Mouse (Mus musculus) spleen, adult 2 months (tissue): Measurements from ENCODE around the gene Rragd. TPM values are rescaled to one million over a fixed set of nuclear protein-coding genes. Genes with fewer than 3 reads are reported as not detected.
A peak's percentile ranks its signal among the peaks of the same experiment; 100 is the strongest.

Experiments used
- DNase-seq, 2 experiments: peaks; one replicate each; pipeline versions ENCODE4 v3.0.0 to v3.0.0-alpha.2; 2012 to 2021; ENCODE audit warnings: low spot score in 2 of 2, low read depth in 1 of 2
- H3K27ac ChIP-seq: fragments of 200-500 bp; 2 replicates; pipeline ENCODE4 v1.5.1; 2012; ENCODE audit warnings: low read length, inconsistent platforms; ENCODE audit not compliant: insufficient read depth
- H3K27me3 ChIP-seq: fragments of 200-500 bp; 2 replicates; pipeline ENCODE4 v1.6.1; 2012; ENCODE audit warnings: mild to moderate bottlenecking, moderate library complexity, low read length, inconsistent platforms; ENCODE audit not compliant: control insufficient read depth, insufficient read depth
- H3K36me3 ChIP-seq: fragments of 200-500 bp; 2 replicates; pipeline ENCODE4 v1.6.1; 2012; ENCODE audit warnings: mild to moderate bottlenecking, low read length, inconsistent platforms; ENCODE audit not compliant: control insufficient read depth, insufficient read depth
- H3K4me1 ChIP-seq: fragments of 200-500 bp; 2 replicates; pipeline ENCODE4 v1.6.1; 2011; ENCODE audit warnings: inconsistent platforms; ENCODE audit not compliant: control insufficient read depth, insufficient read depth, insufficient read length
- H3K4me3 ChIP-seq: fragments of 200-500 bp; 2 replicates; pipeline ENCODE4 v1.5.1; 2011; ENCODE audit warnings: mild to moderate bottlenecking, inconsistent platforms; ENCODE audit not compliant: insufficient read depth, insufficient read length; ENCODE audit errors: extremely low read depth
- CTCF ChIP-seq: fragments of 200-500 bp; IDR thresholded peaks from 2 replicates; pipeline ENCODE4 v1.5.1; 2011; ENCODE audit warnings: mild to moderate bottlenecking, inconsistent platforms; ENCODE audit not compliant: insufficient read depth, insufficient read length, insufficient replicate concordance; ENCODE audit errors: extremely low read depth
- POLR2A ChIP-seq: fragments of 200-500 bp; IDR thresholded peaks from 2 replicates; pipeline ENCODE4 v1.6.1; 2011; ENCODE audit warnings: low read depth, low read length, inconsistent platforms
- WGBS: fragments of 180-500 bp; shearing (Covaris S2); methylation state at CpG from one replicate; pipeline ENCODE4 v1.1.7; 2018; 5-methylcytosine and 5-hydroxymethylcytosine counted together
- polyA plus RNA-seq: library from polyadenylated mRNA; depleted of rRNA; stranded (reverse); fragments of >200 nt; gene quantifications from 2 replicates; pipeline ENCODE4 v1.2.3, GENCODE M21; 2012; rRNA removed

The Rragd gene
- 1.0 and 1.3 TPM in 2 replicates for polyA plus RNA-seq

GRCm38 (mm10) chr4:32982716-32983175 lies at the start of gene Rragd:
Gene Rragd, plus strand, starts transcription at chr4:32983037.
- Histone ChIP-seq H3K27me3 (peaks cover 7% of the 10 kb centered on the region; the same call in 1 of the 2 replicates), H3K4me3 (peak within 1 kb of the TSS; percentile 81), H3K4me1 (peaks cover 11% of the 10 kb centered on the region), H3K27ac (no peak within 1 kb of the TSS; the same call in 1 of the 2 replicates), H3K36me3 (no peaks in the 10 kb centered on the region)
- TF ChIP-seq POLR2A = no peak
- no peak for TF ChIP-seq CTCF
- under 1% methylated on average over 18 of the region's 18 CpGs for WGBS
- no peak for DNase-seq

DNA sequence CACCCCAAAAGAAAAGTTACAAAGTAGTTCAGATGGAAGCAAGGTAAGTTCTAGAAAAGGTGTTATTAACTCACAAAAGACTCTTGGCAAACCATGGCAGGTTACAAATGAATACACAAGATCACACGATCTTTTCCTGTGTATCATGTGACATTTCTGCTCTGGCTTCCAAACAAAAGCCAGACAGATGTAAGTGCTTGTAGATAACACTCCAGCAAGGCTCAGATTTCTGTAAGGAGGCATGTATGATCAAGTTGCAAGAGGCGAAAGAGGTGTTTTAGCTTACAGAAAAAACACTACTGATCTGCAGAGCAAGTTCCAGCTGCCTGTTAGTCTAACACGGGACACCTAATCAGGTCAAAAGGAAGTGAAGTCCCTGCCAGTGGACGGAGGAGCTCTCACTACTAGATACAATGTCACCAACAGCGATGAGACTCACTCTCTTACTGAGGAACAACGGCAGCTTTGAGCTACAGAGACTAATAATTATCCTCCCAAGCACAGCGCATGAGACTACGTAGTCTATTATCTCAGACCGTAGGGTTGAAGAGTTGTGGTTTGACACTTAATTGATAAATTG lies 46.0 kb upstream of the Rragd start:
- Histone ChIP-seq H3K36me3 (no peaks in the 10 kb centered on the region), H3K4me1 (no peaks in the 10 kb centered on the region), H3K27ac (no peak overlapping the region), H3K27me3 (no peaks in the 10 kb centered on the region), H3K4me3 (no peak overlapping the region)
- no peak for DNase-seq
- TF ChIP-seq CTCF (no peak), POLR2A (no peak)
- WGBS = 62% methylated on average over 9 of the region's 9 CpGs

- H3K27ac ChIP-seq = no peak overlapping the region
- H3K36me3 ChIP-seq = no peaks in the 10 kb centered on the region
- no peak for DNase-seq
- no peaks in the 10 kb centered on the region for H3K4me1 ChIP-seq
- TF ChIP-seq POLR2A = no peak
- no peak for TF ChIP-seq CTCF
- no peaks in the 10 kb centered on the region for H3K27me3 ChIP-seq
- H3K4me3 ChIP-seq = no peak overlapping the region
- 51% methylated on average over 4 of the region's 4 CpGs for WGBS
These were observed 43.3 kb upstream of the Rragd start for GRCm38 (mm10) chr4:32939521-32939920.

DNA sequence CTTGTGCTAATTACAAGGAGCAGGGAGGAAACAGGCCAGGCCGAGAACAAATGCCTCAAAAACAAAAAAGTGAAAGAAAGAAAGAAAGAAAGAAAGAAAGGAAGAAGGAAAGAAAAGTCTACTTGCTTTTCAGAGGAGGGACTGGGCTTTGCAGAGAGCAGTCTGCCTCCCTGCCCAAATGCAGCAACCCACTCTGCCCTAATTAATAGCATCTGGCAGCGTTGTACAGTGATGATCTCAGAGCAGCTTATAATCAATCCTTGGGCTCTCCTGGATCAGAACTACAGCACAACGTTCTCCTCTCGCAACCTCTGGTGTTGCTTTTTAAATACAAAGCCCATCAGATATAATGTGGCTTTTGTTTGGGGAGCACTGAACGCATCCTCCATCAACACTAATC lies 42.9 kb upstream of the Rragd start:
- Histone ChIP-seq H3K27ac (no peak overlapping the region), H3K4me1 (no peaks in the 10 kb centered on the region), H3K36me3 (no peaks in the 10 kb centered on the region), H3K27me3 (no peaks in the 10 kb centered on the region), H3K4me3 (no peak overlapping the region)
- no peak for DNase-seq
- 84% methylated on average over 5 of the region's 5 CpGs for WGBS
- TF ChIP-seq POLR2A = no peak
- TF ChIP-seq CTCF = no peak

- TF ChIP-seq POLR2A (no peak), CTCF (no peak)
- no peak overlapping the region for H3K27ac ChIP-seq
- no peaks in the 10 kb centered on the region for H3K27me3 ChIP-seq
- DNase-seq = no peak
- no peak overlapping the region for H3K4me3 ChIP-seq
- H3K4me1 ChIP-seq = no peaks in the 10 kb centered on the region
- H3K36me3 ChIP-seq = no peaks in the 10 kb centered on the region
- WGBS = 80% methylated on average over 4 of the region's 4 CpGs
These were observed 41.9 kb upstream of the Rragd start for GRCm38 (mm10) chr4:32940984-32941383.

DNA sequence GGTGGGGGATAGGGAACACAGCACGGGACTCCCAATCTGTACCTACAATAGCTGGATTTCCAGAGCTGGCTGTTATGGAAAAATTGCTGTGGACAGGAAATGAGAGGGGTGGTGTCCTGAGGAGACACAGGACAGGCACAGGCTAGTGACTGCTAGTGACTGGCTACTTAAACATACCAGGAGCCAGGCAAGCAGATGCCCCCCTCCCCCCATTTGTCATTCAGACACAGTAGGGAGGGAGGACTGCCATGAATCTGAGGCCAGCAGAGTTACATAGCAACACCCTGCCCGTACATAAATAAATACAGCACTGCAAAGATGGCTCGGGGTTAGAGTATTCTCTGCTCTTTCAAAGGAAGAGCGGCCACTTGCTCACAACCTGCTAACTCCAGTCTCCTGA lies 35.2 kb upstream of the Rragd start:
- TF ChIP-seq CTCF = no peak
- TF ChIP-seq POLR2A = no peak
- no peak for DNase-seq
- no peak overlapping the region for H3K4me3 ChIP-seq
- WGBS = 79% methylated on average over 4 of the region's 4 CpGs
- H3K27me3 ChIP-seq = peaks cover 11% of the 10 kb centered on the region
- H3K36me3 ChIP-seq = no peaks in the 10 kb centered on the region
- H3K4me1 ChIP-seq = peaks cover 9% of the 10 kb centered on the region
- H3K27ac ChIP-seq = no peak overlapping the region

GRCm38 (mm10) chr4:32948696-32949095 lies 34.1 kb upstream of the Rragd start:
- TF ChIP-seq POLR2A (no peak), CTCF (no peak)
- no peaks in the 10 kb centered on the region for H3K36me3 ChIP-seq
- peaks cover 11% of the 10 kb centered on the region for H3K27me3 ChIP-seq
- DNase-seq = no peak
- no peak overlapping the region for H3K4me3 ChIP-seq
- peaks cover 9% of the 10 kb centered on the region for H3K4me1 ChIP-seq
- H3K27ac ChIP-seq = no peak overlapping the region
- WGBS = 42% methylated on average over 10 of the region's 10 CpGs
